In the genomic region with DNA sequence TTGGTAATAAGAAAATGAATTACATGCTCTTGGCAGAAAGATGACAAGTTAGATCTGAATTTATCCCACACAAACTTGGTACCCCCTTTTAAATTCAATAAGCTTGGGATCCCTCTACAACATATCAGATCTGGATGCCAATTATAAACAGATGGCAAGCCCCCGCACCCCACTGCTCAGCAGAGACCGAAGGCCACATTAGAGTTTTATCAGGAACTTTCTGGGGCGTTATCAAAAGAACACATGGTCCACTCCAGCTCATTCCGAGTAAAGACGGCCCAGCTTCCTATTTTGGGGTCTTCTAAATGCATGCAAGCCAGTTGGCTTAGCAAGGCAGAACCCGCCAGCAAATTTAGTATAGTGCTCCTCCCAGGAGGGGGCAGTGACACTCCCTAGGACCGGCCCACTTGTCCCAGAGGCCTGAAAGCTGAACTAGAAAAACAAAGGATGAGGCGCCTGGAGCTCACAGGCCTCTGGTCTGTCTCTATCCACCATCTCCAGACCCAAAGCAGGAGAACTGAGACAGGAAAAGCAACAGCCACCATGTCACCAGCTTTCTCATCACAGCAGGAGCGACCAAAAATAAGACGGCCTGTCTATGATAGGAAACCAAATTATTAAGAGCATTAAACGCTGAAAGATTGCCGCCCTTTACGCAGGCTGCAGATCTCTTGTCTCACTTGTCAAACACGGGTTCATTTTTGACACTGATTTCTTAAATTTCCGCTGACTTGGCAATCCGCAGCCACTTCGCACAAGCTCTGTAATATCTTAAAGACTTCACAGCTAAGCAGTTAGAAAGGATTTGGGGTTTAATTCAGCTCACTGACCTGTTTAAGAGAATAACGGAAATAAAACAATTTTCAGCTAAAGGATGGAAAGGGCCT, we compare ENCODE assay signal across 10 mouse cellular contexts.
A peak's percentile ranks its signal among the peaks of the same experiment; 100 is the strongest.
DNase-seq lines count a peak whose midpoint lies in the region; ATAC-seq and TF ChIP-seq lines count a peak whose summit lies in the region.
"Had no signal": no experiment of that assay in that cellular context is flagged by ENCODE, and none has a peak within 500 bp of the region (broad histone marks: within the 10 kb centered on the region; RNA-seq: fewer than 3 reads in every experiment).

No protein-coding gene starts in this region.

- 0 out of 2 replicates have a peak, but pooled peaks cover 2% of the 10 kb centered on the region for H3K27me3 ChIP-seq in heart, embryonic 11.5 days (ENCODE audit: control insufficient read depth, insufficient read depth, low read length)
- H3K27me3 ChIP-seq in kidney, embryonic 16.5 days (ENCODE audit: insufficient read depth, low read length) = no peaks in the 10 kb centered on the region
- H3K27me3 ChIP-seq: megakaryocyte, embryonic 14.5 days had no signal

- H3K36me3 ChIP-seq in heart, embryonic 11.5 days (ENCODE audit: control insufficient read depth, insufficient read depth, low read length) = no peaks in the 10 kb centered on the region
- H3K36me3 ChIP-seq in kidney, embryonic 16.5 days (ENCODE audit: insufficient read depth, low read length) = no peaks in the 10 kb centered on the region

- H3K9ac ChIP-seq in heart, embryonic 11.5 days (ENCODE audit: low read depth, low read length) = no peak overlapping the region
- H3K9ac ChIP-seq in kidney, embryonic 16.5 days (replicated peaks; ENCODE audit: low read length) = no peak overlapping the region

- no peak overlapping the region; the same call in 1 of the 2 replicates for H3K4me2 ChIP-seq in heart, embryonic 11.5 days
- no peak overlapping the region for H3K4me2 ChIP-seq in kidney, embryonic 16.5 days (replicated peaks; ENCODE audit: low read depth, low read length)

- 52% methylated on average over 18 of the region's 18 CpGs for WGBS in heart, embryonic 11.5 days (ENCODE audit: insufficient replicate concordance)
- WGBS in kidney, embryonic 16.5 days = 70% methylated on average over 18 of the region's 18 CpGs

- H3K4me3 ChIP-seq in heart, embryonic 11.5 days (ENCODE audit: low read depth, low read length) = no peak overlapping the region
- no peak overlapping the region for H3K4me3 ChIP-seq in layer of hippocampus, adult 2 months
- H3K4me3 ChIP-seq in kidney, embryonic 16.5 days (ENCODE audit: low read length) = no peak overlapping the region
- H3K4me3 ChIP-seq: megakaryocyte, embryonic 14.5 days had no signal

- no peaks in the 10 kb centered on the region for H3K9me3 ChIP-seq in heart, embryonic 11.5 days (replicated peaks; ENCODE audit: control insufficient read depth, low read length)
- H3K9me3 ChIP-seq in kidney, embryonic 16.5 days (ENCODE audit: low read length) = no peaks in the 10 kb centered on the region

- TF ChIP-seq CTCF in layer of hippocampus, adult 2 months (conservative IDR thresholded peaks at IDR 0.05) = peak; percentile 29

- no peak overlapping the region for H3K27ac ChIP-seq in heart, embryonic 11.5 days (ENCODE audit: low read depth, low read length)
- no peak overlapping the region for H3K27ac ChIP-seq in layer of hippocampus, adult 2 months
- no peak overlapping the region for H3K27ac ChIP-seq in kidney, embryonic 16.5 days (ENCODE audit: low read length)

- H3K4me1 ChIP-seq in heart, embryonic 11.5 days (ENCODE audit: control insufficient read depth, insufficient read depth, low read length) = peaks cover 10% of the 10 kb centered on the region; the same call in 1 of the 2 replicates
- no peaks in the 10 kb centered on the region for H3K4me1 ChIP-seq in kidney, embryonic 16.5 days (ENCODE audit: insufficient read depth, low read length)
- H3K4me1 ChIP-seq: megakaryocyte, embryonic 14.5 days had no signal

- peak; percentile 14 to 18 for DNase-seq in heart, postnatal 10 days
- peak; percentile 12 for DNase-seq in right cerebral cortex, postnatal 14 days
- DNase-seq in right cerebral cortex, postnatal 36 days (ENCODE audit: low spot score in 2 of 2) = no peak
- peak; percentile 49 to 54 for DNase-seq in layer of hippocampus, adult 2 months (ENCODE audit: low spot score in 2 of 2)
- peak; percentile 26 for DNase-seq in testis, postnatal 14 days (ENCODE audit: low spot score)
- DNase-seq in urinary bladder, postnatal 36 days (ENCODE audit: low spot score in 2 of 2) = no peak
- DNase-seq: spleen, adult 18-20 months had no signal

- no peak; the same call in 1 of the 2 replicates for ATAC-seq in heart, embryonic 11.5 days (replicated peaks; ENCODE audit: insufficient number of reproducible peaks, low FRiP score, low TSS enrichment)
- ATAC-seq in kidney, embryonic 16.5 days (ENCODE audit: low FRiP score, low TSS enrichment) = no peak

- intact Hi-C loops in heart, postnatal 10 days (cut with DNase I) = no loop called here

Comparison
In these comparisons a context has a peak if more than half of its experiments do, and no peak if none do; other contexts are left out.
1. DNase-seq: peak in heart, postnatal 10 days (2 of 2), right cerebral cortex, postnatal 14 days (single experiment), layer of hippocampus, adult 2 months (2 of 2) and testis, postnatal 14 days (single experiment); none in right cerebral cortex, postnatal 36 days (0 of 2) and urinary bladder, postnatal 36 days (0 of 2).